Comparison of ENCODE assay signal across 12 mouse cellular contexts in the genomic region with DNA sequence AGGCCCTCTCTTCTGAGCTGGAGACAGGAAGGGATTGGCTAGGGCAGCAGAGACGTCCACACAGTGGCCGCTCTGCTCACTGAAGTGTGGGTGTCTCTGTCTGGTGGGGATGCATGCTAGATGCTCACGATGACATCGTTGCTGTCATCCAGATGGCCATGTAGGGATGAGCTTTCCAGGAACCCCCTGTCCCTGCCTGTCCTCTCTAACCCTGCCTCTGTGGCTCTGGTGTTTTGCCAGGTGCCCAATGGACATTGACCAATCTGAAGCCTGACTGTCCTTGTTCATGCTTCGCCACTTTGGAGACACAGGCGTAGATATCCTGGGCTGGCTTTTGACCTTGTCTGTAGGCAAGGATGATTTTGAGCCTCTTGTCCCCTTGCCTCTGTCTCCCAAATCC.
"Had no signal": no experiment of that assay in that cellular context is flagged by ENCODE, and none has a peak within 500 bp of the region (broad histone marks: within the 10 kb centered on the region; RNA-seq: fewer than 3 reads in every experiment).

No protein-coding gene starts in this region.

- H3K9me3 ChIP-seq: limb, embryonic 15.5 days; midbrain, embryonic 13.5 days; neural tube, embryonic 15.5 days had no signal

- H3K4me3 ChIP-seq: limb, embryonic 15.5 days; midbrain, embryonic 13.5 days; myocyte; neural tube, embryonic 15.5 days had no signal

- H3K27me3 ChIP-seq: limb, embryonic 15.5 days; midbrain, embryonic 13.5 days; neural tube, embryonic 15.5 days had no signal

- H3K4me2 ChIP-seq: limb, embryonic 15.5 days; midbrain, embryonic 13.5 days; neural tube, embryonic 15.5 days had no signal

- H3K9ac ChIP-seq: limb, embryonic 15.5 days; liver, embryonic 14.5 days; midbrain, embryonic 13.5 days; neural tube, embryonic 15.5 days had no signal

- ATAC-seq: intestine, embryonic 16.5 days; midbrain, embryonic 13.5 days had no signal

- H3K27ac ChIP-seq: limb, embryonic 15.5 days; liver, embryonic 14.5 days; midbrain, embryonic 13.5 days; neural tube, embryonic 15.5 days had no signal

- DNase-seq: kidney, postnatal 10 days; layer of hippocampus, adult 9-11 months; lung, adult 18-20 months; right cerebral cortex, adult 18-20 months; right cerebral cortex, postnatal 25 days; thymus, postnatal 36 days had no signal

- H3K36me3 ChIP-seq: limb, embryonic 15.5 days had no signal
